Mouse (Mus musculus): Measurements from ENCODE around the gene Glrp1.

- TF ChIP-seq CTCF (conservative IDR thresholded peaks at IDR 0.05; ENCODE audit: low read length) (no peak), NANOG (IDR thresholded peaks at IDR 0.05; ENCODE audit: borderline replicate concordance, low read length) (no peak)
These were observed 50.7 kb downstream of the Glrp1 start for GRCm38 (mm10) chr1:88459196-88459595.
